Mouse (Mus musculus) embryonic stem cell, embryonic (primary cell): ENCODE results near the gene Ercc2.

Experiments
- CTCF ChIA-PET, 4 experiments: fragments of 300-600 bp in 2 of 4; fragments of 350-600 bp in 2 of 4; sonication (Branson Sonifier 250); formaldehyde crosslinking; loops; one replicate each; lab custom pipeline; 2022; ENCODE audit warnings: inconsistent platforms in 2 of 4; lab: Charles Lee
- POLR2A ChIA-PET, 4 experiments: fragments of 300-600 bp in 2 of 4; fragments of 350-600 bp in 2 of 4; sonication (Branson Sonifier 250); formaldehyde crosslinking; loops; one replicate each; lab custom pipeline; 2022; ENCODE audit warnings: antibody characterized with exemption in 4 of 4, inconsistent platforms in 1 of 4; lab: Charles Lee

Ercc2 gene

GRCm38 (mm10) chr7:19354991-19355390 is 26.8 kb upstream of the Ercc2 start:
- POLR2A ChIA-PET, result interaction anchor here in 3 of 4 experiments (0.5 to 2.5 kb wide), 9 partner anchors 9 to 387 kb away, joined by 3 to 15 read pairs (median 4); partner anchors contain the start of genes Ercc1 (in 2 of the 3) and Fosb (in 1 of the 3)
- CTCF ChIA-PET, result interaction anchor here in 3 of 4 experiments (0.6 to 1.6 kb wide), 5 partner anchors 9 to 256 kb away, joined by 4 to 5 read pairs (median 4); no protein-coding TSS in a partner anchor

DNA sequence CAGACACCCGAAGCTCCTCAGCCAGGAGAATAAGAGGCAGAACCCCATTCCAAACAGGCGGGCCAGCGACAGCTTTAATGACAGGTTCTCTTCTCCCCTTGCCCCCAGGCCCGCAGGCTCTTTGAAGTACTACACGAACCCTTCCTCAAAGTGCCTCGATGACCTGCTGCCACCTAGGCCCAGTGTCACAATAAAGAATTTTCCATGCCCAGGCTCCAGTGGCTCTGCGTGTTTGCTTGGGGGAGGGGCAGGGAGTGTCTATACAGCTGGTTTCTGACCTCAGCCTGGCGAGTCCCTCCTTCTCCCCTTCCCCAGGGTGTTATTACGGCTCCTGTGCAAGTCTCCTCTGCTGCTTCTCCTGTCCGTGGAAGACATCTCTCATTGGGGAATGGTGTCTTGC is 25.5 kb upstream of the Ercc2 start:
- CTCF ChIA-PET, result interaction anchor here (0.7 to 2.1 kb wide), 6 partner anchors 7 to 283 kb away, joined by 3 to 7 read pairs (median 4); partner anchors contain the start of genes Clasrp (in 1 of the 4) and Ercc1 (in 1 of the 4)
- POLR2A ChIA-PET, result interaction anchor here in 1 of 4 experiments (0.7 to 2.5 kb wide), 6 partner anchors 7 to 49 kb away, joined by 3 to 9 read pairs (median 3); partner anchors contain the start of gene Ercc1

- POLR2A ChIA-PET, result interaction anchor here in 2 of 4 experiments (0.9 to 1.6 kb wide), 6 partner anchors 11 to 182 kb away, joined by 3 to 6 read pairs (median 3); partner anchors contain the start of gene Ercc1 (in 1 of the 2)
- CTCF ChIA-PET, result interaction anchor here in 3 of 4 experiments (0.5 to 2.1 kb wide), 4 partner anchors 9 to 309 kb away, joined by 3 to 7 read pairs (median 3); partner anchors contain the start of gene Ercc1 (in 1 of the 3)
Measured at GRCm38 (mm10) chr7:19357381-19358375, 24.1 kb upstream of the Ercc2 start.

- ChIA-PET POLR2A (interaction anchor here in 3 of 4 experiments (0.5 to 5.8 kb wide), 13 partner anchors 9 to 210 kb away, joined by 3 to 43 read pairs (median 6); partner anchors contain the start of genes Ercc1 (in 1 of the 3), Fosb (in 1 of the 3) and Qpctl (in 1 of the 3)), CTCF (interaction anchor here in 2 of 4 experiments (0.6 to 4.6 kb wide), 6 partner anchors 12 to 147 kb away, joined by 3 to 36 read pairs (median 8); partner anchors contain the start of genes Ercc1 (in 1 of the 2), Fosb (in 1 of the 2) and Gpr4 (in 1 of the 2))
Measured at GRCm38 (mm10) chr7:19358634-19359033, 23.2 kb upstream of the Ercc2 start.

GRCm38 (mm10) chr7:19359299-19359891 is 22.4 kb upstream of the Ercc2 start, which contains the start of the genes Cd3eap and Ppp1r13l:
Gene Cd3eap, minus strand, starts transcription at chr7:19359483.
Gene Ppp1r13l, plus strand, starts transcription at chr7:19359749.
- ChIA-PET POLR2A (interaction anchor here in 3 of 4 experiments (0.5 to 5.8 kb wide), 41 partner anchors 9 to 491 kb away, joined by 3 to 43 read pairs (median 4); partner anchors contain the start of genes Ercc1 (in 3 of the 3), Fosb (in 2 of the 3), Bcam (in 1 of the 3) and Exoc3l2 (in 1 of the 3)), CTCF (interaction anchor here in 3 of 4 experiments (0.5 to 4.6 kb wide), 21 partner anchors 11 to 384 kb away, joined by 3 to 36 read pairs (median 4); partner anchors contain the start of genes Fosb (in 2 of the 3) and Gpr4 (in 1 of the 3))

DNA sequence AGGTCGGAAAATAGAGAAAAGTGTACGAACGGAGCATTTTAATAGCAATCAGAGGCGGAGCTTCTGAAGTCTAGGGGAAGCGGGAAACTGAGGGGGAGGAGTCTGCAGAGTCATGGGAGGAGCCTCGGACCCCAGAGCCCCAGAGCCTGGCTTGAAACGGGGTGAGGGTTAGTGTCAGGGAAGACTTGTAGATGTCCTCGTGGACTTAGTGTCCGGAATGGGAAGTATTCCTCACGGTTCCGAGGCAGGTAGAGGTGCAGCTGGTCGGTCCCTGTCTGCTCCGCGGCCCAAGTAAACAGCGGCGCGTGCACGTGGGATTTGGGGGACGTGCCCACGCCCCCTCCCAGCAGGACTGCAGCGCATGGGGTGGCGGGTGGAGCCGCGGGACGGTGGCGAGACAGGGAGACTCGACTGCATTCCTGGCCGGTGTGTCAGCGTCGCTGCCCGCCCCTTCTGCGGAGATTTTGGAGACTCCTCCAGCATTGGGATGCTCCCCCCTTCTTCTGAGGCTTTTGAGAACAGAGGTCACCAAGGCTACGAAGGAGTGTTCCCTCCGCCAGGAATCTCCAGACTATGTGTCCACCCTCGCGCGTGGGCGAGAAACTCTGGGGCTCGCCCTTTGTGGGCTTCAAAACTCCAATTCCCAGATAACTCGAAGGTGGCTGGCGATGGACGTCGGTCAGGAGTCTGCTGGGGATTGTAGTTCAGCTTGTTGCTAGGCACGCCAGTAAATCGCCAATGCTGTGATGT is 21.7 kb upstream of the Ercc2 start:
- ChIA-PET CTCF (interaction anchor here (0.5 to 4.6 kb wide), 28 partner anchors 11 to 430 kb away, joined by 3 to 36 read pairs (median 4); partner anchors contain the start of gene Fosb (in 2 of the 4)), POLR2A (interaction anchor here in 3 of 4 experiments (0.5 to 5.8 kb wide), 49 partner anchors 8 to 490 kb away, joined by 3 to 43 read pairs (median 4); partner anchors contain the start of genes Ercc1 (in 3 of the 3), Fosb (in 2 of the 3), Bcam (in 1 of the 3) and Fbxo46 (in 1 of the 3))

DNA sequence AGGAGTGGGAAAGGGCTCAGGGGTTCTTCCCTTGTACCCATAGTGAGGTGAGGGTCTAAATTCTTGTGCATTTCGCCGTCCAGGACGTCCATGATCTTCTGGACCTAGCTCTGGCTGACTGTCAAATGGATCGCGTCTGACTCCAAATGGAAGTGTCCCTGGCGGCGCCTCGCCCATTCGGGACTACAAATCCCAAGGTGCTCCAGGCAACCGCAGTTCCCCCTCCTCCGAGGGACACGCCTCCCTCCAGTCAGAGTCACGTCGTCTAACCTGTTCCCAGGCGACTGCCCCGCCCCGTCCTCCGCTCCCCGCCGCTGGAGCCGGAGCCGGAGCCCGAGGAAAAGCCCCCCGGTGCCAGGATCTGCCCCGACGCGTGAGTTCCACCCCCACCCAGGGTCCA is 20.9 kb upstream of the Ercc2 start:
- CTCF ChIA-PET, result interaction anchor here (0.6 to 4.6 kb wide), 26 partner anchors 17 to 429 kb away, joined by 3 to 36 read pairs (median 4); partner anchors contain the start of genes Eml2 (in 1 of the 4), Ercc1 (in 1 of the 4) and Fosb (in 1 of the 4)
- POLR2A ChIA-PET, result interaction anchor here in 3 of 4 experiments (0.5 to 5.8 kb wide), 24 partner anchors 9 to 355 kb away, joined by 3 to 43 read pairs (median 3); partner anchors contain the start of genes Fosb (in 2 of the 3) and Ercc1 (in 1 of the 3)

DNA sequence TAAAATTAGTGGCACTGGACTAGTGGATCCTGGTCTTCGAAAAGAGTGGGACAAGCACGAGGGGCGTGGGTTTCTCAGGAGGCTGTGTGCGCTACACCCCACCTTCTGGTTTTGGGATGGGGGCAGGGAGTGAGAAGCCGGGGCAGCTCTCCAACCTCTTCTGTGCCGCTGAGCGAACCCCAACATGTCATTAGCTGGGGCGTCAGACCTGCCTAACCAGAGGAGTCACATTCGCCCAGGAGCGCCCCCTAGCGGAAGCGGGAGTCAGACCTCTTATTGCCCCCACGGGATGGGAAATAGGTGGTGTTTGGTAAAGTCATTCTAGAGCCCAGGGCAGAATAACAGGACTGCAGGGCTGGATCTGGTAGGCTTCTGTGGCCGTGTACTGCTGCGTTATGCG is 20.1 kb upstream of the Ercc2 start:
- CTCF ChIA-PET, result interaction anchor here (0.6 to 4.6 kb wide), 25 partner anchors 8 to 379 kb away, joined by 3 to 36 read pairs (median 4); partner anchors contain the start of genes Eml2 (in 1 of the 4), Ercc1 (in 1 of the 4) and Fosb (in 1 of the 4)
- POLR2A ChIA-PET, result interaction anchor here in 2 of 4 experiments (0.9 to 5.8 kb wide), 18 partner anchors 10 to 354 kb away, joined by 3 to 43 read pairs (median 4); partner anchors contain the start of genes Fosb (in 2 of the 2), Apoe (in 1 of the 2) and Ercc1 (in 1 of the 2)

GRCm38 (mm10) chr7:19362276-19362675 is 19.5 kb upstream of the Ercc2 start:
- ChIA-PET CTCF (interaction anchor here (0.5 to 4.6 kb wide), 24 partner anchors 8 to 378 kb away, joined by 3 to 36 read pairs (median 3); partner anchors contain the start of gene Ercc1 (in 2 of the 4)), POLR2A (interaction anchor here in 2 of 4 experiments (0.9 to 5.8 kb wide), 8 partner anchors 15 to 337 kb away, joined by 3 to 43 read pairs (median 4); partner anchors contain the start of genes Fosb (in 2 of the 2) and Apoe (in 1 of the 2))

GRCm38 (mm10) chr7:19363881-19364280 is 17.9 kb upstream of the Ercc2 start:
- ChIA-PET POLR2A (interaction anchor here in 3 of 4 experiments (0.5 to 5.8 kb wide), 25 partner anchors 9 to 378 kb away, joined by 3 to 43 read pairs (median 5); partner anchors contain the start of genes Ckm (in 1 of the 3), Ercc1 (in 1 of the 3), Fosb (in 1 of the 3) and Gemin7 (in 1 of the 3)), CTCF (interaction anchor here (0.5 to 2.4 kb wide), 67 partner anchors 8 to 437 kb away, joined by 3 to 15 read pairs (median 4); partner anchors contain the start of genes Bloc1s3 (in 1 of the 4), Ckm (in 1 of the 4), Clasrp (in 1 of the 4) and Dmwd (in 1 of the 4))

GRCm38 (mm10) chr7:19365376-19365775 is 16.4 kb upstream of the Ercc2 start:
- POLR2A ChIA-PET, result interaction anchor here in 2 of 4 experiments (0.6 to 2.1 kb wide), 5 partner anchors 12 to 329 kb away, joined by 3 to 6 read pairs (median 4); partner anchors contain the start of genes Ckm (in 1 of the 2) and Klc3 (in 1 of the 2)
- CTCF ChIA-PET, result interaction anchor here in 2 of 4 experiments (0.6 to 1.5 kb wide), 5 partner anchors 34 to 487 kb away, joined by 3 to 10 read pairs (median 3); partner anchors contain the start of gene Gm19345 (in 1 of the 2)

DNA sequence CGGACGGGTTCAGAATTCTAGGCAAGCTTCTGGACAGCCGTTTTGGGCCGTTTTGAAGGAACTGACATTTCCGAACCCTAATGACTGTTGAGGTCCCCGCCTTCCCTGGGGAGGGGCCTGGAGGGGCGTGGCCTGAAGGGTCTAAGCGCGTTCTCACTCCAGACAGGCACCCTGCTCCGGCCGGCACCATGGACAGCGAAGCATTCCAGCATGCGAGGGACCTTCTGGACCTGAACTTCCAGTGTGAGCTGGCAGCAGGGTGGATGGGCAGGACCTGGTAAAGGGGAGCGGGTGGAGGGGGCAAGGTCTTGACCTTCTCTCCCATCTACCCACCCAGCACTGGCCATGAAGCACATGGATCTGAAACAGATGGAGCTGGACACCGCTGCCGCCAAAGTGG is 13.4 kb upstream of the Ercc2 start:
- CTCF ChIA-PET, result interaction anchor here (0.6 to 1.3 kb wide), 6 partner anchors 9 to 213 kb away, joined by 3 to 5 read pairs (median 3); partner anchors contain the start of gene Nkpd1 (in 1 of the 4)
- POLR2A ChIA-PET, result interaction anchor here in 2 of 4 experiments (0.7 to 1.7 kb wide), 11 partner anchors 9 to 347 kb away, joined by 3 to 6 read pairs (median 3); partner anchors contain the start of genes Cd3eap (in 2 of the 2), Ppp1r13l (in 2 of the 2) and Tomm40 (in 1 of the 2)

GRCm38 (mm10) chr7:19369823-19370425 is 11.9 kb upstream of the Ercc2 start:
- POLR2A ChIA-PET, result interaction anchor here in 2 of 4 experiments (0.6 to 1.4 kb wide), 4 partner anchors 11 to 329 kb away, joined by 3 read pairs; partner anchors contain the start of gene Apoe (in 1 of the 2)
- CTCF ChIA-PET, result interaction anchor here in 1 of 4 experiments (0.8 to 3.0 kb wide), 5 partner anchors 8 to 420 kb away, joined by 3 to 15 read pairs (median 4); partner anchors contain the start of genes Cd3eap and Ppp1r13l

GRCm38 (mm10) chr7:19373367-19373766 is 8.4 kb upstream of the Ercc2 start:
- ChIA-PET CTCF (interaction anchor here in 3 of 4 experiments (0.5 to 3.1 kb wide), 11 partner anchors 10 to 216 kb away, joined by 3 to 9 read pairs (median 3); partner anchors contain the start of genes Cd3eap (in 1 of the 3) and Ppp1r13l (in 1 of the 3)), POLR2A (interaction anchor here in 3 of 4 experiments (1.2 to 1.7 kb wide), 6 partner anchors 9 to 144 kb away, joined by 3 to 9 read pairs (median 4); partner anchors contain the start of genes Bloc1s3 (in 1 of the 3), Ercc1 (in 1 of the 3), Nkpd1 (in 1 of the 3) and Trappc6a (in 1 of the 3))
